Mouse (Mus musculus): ENCODE measurements around the gene Jakmip3. TPM values are rescaled to one million over a fixed set of nuclear protein-coding genes. Genes with fewer than 3 reads are reported as not detected.

Gene Jakmip3
- polyA plus RNA-seq (2014; fragmentation: Nextera tagmentation; extraction: Ambion mirVana): 2.7 and 3.5 TPM in 2 replicates

DNA sequence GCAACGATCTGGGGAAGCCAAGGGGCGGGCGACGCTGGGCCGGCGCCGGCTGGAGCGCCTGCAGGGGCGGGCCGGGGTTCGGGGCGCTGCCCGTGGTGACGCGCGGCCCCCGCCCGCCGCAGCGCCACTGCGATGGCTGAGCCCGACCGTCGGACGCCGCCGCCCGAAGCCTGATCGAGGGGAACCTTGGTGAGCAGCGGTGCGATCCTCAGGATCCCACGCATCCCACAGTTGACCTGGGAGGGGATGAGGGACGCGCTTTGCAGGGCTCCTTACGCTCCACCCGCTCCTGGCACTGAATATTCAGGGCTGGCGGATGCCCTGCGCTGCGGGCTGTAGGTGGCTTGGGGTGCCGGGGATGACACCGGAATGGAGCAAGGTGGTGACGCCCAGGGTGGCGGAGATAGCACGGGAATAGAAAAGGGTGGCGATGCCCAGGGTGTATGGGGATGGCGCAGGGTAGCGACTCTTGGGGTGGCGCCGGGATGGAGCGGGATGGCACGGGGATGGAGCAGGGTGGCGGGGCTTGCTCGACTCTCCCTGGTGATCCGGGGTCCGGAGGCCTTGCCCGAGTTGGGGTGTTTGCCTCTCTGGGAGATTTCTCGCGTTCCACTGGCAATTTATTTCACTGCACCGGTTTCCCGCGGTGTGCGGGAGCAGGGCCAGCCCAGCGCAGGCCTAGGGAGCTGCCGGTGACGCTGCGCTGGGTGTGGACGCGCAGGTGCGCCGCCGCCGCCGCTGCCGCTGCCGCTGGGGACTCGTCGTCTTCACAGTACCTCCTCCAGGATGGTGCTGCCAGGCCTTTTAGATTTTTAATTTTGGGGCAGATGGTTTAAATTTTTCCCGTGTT, at the start of gene Jakmip3:
Gene Jakmip3, plus strand, starts transcription at position 119 of the 850 bp plus-strand sequence.
- Histone ChIP-seq H3K9me3 (ENCODE audit: control insufficient read depth, low read length) (no peaks in the 10 kb centered on the region), H3K27me3 (ENCODE audit: control insufficient read depth, insufficient read depth, low read length) (peaks cover 41% of the 10 kb centered on the region), H3K4me3 (ENCODE audit: low read depth, low read length) (peak within 1 kb of the TSS; percentile 44), H3K36me3 (ENCODE audit: control insufficient read depth, insufficient read depth, low read length) (no peaks in the 10 kb centered on the region), H3K9ac (ENCODE audit: low read length) (peak within 1 kb of the TSS; percentile 32; the same call in 1 of the 2 replicates), H3K27ac (ENCODE audit: low read depth, low read length) (no peak within 1 kb of the TSS), H3K4me1 (ENCODE audit: control insufficient read depth, insufficient read depth, low read length) (no peaks in the 10 kb centered on the region), H3K4me2 (ENCODE audit: low read depth) (peak within 1 kb of the TSS; percentile 75)
- under 1% methylated on average over 76 of the region's 78 CpGs for WGBS
- no peak for ATAC-seq (ENCODE audit: insufficient read depth, low FRiP score, low TSS enrichment)
- DNase-seq (ENCODE audit: low spot score): peak; percentile 28

DNA sequence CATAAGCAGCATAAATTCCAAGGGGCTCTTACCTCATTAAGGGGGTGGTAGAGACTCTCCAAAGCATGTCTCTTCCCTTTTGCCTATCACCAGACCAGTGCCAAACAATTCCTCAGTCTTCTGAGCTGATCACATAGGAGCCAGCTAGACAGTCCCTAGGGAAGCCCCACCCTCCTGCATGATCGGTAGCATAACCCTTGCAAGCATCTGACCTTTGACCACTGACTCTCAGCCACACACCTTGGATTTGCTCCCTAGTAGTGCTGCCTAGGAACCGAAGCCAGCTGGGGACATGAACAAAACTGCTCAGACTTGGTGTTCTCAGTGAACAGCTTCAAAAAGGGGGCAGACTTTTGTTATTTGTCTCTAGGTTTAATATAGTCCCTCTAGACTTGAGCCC, 42.4 kb upstream of the Jakmip3 start:
- Histone ChIP-seq H3K9me3 (ENCODE audit: control insufficient read depth, low read length) (no peaks in the 10 kb centered on the region), H3K27me3 (ENCODE audit: control insufficient read depth, insufficient read depth, low read length) (no peaks in the 10 kb centered on the region), H3K27ac (ENCODE audit: low read depth, low read length) (no peak overlapping the region), H3K4me1 (ENCODE audit: control insufficient read depth, insufficient read depth, low read length) (no peaks in the 10 kb centered on the region), H3K36me3 (ENCODE audit: control insufficient read depth, insufficient read depth, low read length) (no peaks in the 10 kb centered on the region; the same call in 1 of the 2 replicates), H3K9ac (ENCODE audit: low read length) (no peak overlapping the region), H3K4me3 (ENCODE audit: low read depth, low read length) (no peak overlapping the region), H3K4me2 (ENCODE audit: low read depth) (no peak overlapping the region)
- ATAC-seq (ENCODE audit: insufficient read depth, low FRiP score, low TSS enrichment) (no peak), DNase-seq (ENCODE audit: low spot score) (no peak)
- 80% methylated on average over 2 of the region's 2 CpGs for WGBS

DNA sequence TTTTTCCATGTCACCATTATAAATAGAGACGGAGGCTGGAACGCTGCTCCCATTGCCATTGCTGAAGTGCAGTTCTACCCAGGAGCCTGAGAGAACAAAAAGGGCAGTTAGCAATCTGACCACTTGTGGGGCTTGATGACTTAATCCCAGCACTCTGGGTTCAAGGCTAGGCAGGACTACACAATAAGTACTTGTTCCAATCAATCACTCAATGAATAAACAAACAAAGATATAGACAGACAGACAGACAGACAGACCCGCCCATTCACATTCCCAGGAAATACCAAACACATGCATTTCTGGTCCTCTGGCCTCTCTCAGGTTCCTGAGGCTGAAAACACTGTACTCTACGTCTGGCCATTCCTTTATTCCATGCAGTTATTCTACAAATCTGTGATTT, 41.8 kb upstream of the Jakmip3 start:
- H3K36me3 ChIP-seq (ENCODE audit: control insufficient read depth, insufficient read depth, low read length): no peaks in the 10 kb centered on the region; the same call in 1 of the 2 replicates
- ATAC-seq (ENCODE audit: insufficient read depth, low FRiP score, low TSS enrichment): no peak

DNA sequence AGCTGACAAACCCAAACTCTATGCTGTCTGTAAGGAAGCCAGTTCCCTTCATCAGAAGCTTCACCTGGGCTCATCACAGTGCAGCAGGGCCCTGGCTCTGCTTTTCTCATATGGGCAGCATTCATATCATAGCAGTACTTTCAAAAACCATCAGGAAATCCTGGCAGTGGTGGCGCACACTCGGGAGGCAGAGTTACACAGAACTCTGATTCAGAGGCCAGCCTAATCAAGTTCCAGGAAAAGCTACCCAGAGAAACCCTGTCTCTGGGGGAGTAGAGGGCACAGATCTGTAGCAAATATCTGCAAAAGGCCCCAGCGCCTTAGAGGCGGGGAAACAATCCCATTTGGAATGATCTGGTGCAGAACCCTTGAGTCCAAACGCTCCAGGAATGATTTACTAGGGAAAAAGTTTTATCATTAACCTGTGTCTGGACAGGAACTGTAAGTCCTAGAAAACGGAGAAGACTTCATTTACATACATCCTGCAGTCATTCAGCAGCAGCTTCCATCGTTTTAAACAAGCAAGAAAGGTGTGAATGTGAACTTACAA, 36.6 kb upstream of the Jakmip3 start:
- no peak for DNase-seq (ENCODE audit: low spot score)
- ATAC-seq (ENCODE audit: insufficient read depth, low FRiP score, low TSS enrichment): no peak
- 76% methylated on average over 7 of the region's 7 CpGs for WGBS

More for the DNA sequence above, 41.8 kb upstream of the Jakmip3 start:
- Histone ChIP-seq H3K27me3 (ENCODE audit: control insufficient read depth, insufficient read depth, low read length) (no peaks in the 10 kb centered on the region), H3K4me3 (ENCODE audit: low read depth, low read length) (no peak overlapping the region), H3K4me1 (ENCODE audit: control insufficient read depth, insufficient read depth, low read length) (no peaks in the 10 kb centered on the region), H3K4me2 (ENCODE audit: low read depth) (no peak overlapping the region), H3K9me3 (ENCODE audit: control insufficient read depth, low read length) (no peaks in the 10 kb centered on the region), H3K9ac (ENCODE audit: low read length) (no peak overlapping the region), H3K27ac (ENCODE audit: low read depth, low read length) (no peak overlapping the region)
- WGBS: 87% methylated on average over 4 of the region's 4 CpGs
- no peak for DNase-seq (ENCODE audit: low spot score)

DNA sequence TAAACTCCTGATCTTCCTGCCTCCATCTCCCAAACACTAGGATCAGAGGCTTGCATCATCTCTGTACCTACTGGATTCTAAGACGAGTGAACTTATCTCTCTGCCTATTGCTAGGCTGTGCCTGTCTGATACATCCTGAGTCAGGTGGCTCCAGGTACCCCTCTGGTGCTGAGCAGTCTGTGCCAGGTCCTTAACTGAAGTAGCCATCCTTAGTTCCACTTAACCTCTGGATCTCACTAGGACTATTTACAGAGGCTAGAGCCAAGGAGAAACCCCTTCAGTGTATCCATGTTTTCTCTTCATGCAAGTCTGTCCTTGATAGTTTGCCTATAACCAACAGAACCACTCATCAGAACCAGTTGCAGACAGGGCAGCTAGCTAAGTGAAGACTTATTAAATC, 34.1 kb upstream of the Jakmip3 start:
- WGBS: 77% methylated on average over 1 of the region's 1 CpGs
- no peak overlapping the region for H3K4me3 ChIP-seq (ENCODE audit: low read depth, low read length)
- H3K27me3 ChIP-seq (ENCODE audit: control insufficient read depth, insufficient read depth, low read length): no peaks in the 10 kb centered on the region
- ATAC-seq (ENCODE audit: insufficient read depth, low FRiP score, low TSS enrichment) (no peak), DNase-seq (ENCODE audit: low spot score) (no peak)
- no peak overlapping the region for H3K9ac ChIP-seq (ENCODE audit: low read length)
- H3K9me3 ChIP-seq (ENCODE audit: control insufficient read depth, low read length): no peaks in the 10 kb centered on the region
- H3K27ac ChIP-seq (ENCODE audit: low read depth, low read length): no peak overlapping the region
- H3K36me3 ChIP-seq (ENCODE audit: control insufficient read depth, insufficient read depth, low read length): no peaks in the 10 kb centered on the region
- H3K4me1 ChIP-seq (ENCODE audit: control insufficient read depth, insufficient read depth, low read length): peaks cover 3% of the 10 kb centered on the region; the same call in 1 of the 2 replicates
- H3K4me2 ChIP-seq (ENCODE audit: low read depth): 0 out of 2 replicates have a peak overlapping the region, but pooled peaks have one; percentile 18

More for the DNA sequence above, 36.6 kb upstream of the Jakmip3 start:
- H3K27ac ChIP-seq (ENCODE audit: low read depth, low read length): no peak overlapping the region
- no peaks in the 10 kb centered on the region for H3K9me3 ChIP-seq (ENCODE audit: control insufficient read depth, low read length)
- no peak overlapping the region for H3K4me2 ChIP-seq (ENCODE audit: low read depth)
- peaks cover 3% of the 10 kb centered on the region; the same call in 1 of the 2 replicates for H3K4me1 ChIP-seq (ENCODE audit: control insufficient read depth, insufficient read depth, low read length)
- H3K4me3 ChIP-seq (ENCODE audit: low read depth, low read length): no peak overlapping the region
- H3K27me3 ChIP-seq (ENCODE audit: control insufficient read depth, insufficient read depth, low read length): no peaks in the 10 kb centered on the region
- H3K36me3 ChIP-seq (ENCODE audit: control insufficient read depth, insufficient read depth, low read length): no peaks in the 10 kb centered on the region
- H3K9ac ChIP-seq (ENCODE audit: low read length): no peak overlapping the region

DNA sequence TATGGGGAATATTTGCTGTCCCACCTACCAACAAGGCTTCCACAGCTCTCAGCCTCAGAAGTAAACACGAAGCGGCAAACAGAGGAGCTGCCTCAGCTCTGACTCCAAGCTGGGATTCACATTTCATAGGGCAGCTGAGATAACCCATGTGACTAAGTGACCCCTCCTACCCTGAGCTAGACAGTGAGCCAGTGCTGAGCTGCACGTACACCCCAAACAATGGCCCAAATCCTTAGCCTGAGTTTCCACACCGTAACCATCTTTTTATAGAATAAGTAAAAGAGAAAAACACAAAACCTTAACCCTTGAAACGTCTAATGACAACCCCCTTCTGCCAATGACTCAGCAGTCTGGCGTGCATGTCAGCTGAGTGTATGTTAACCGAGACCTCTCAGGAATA, 33.5 kb upstream of the Jakmip3 start:
- no peak overlapping the region for H3K4me3 ChIP-seq (ENCODE audit: low read depth, low read length)
- peak; percentile 55 for DNase-seq (ENCODE audit: low spot score)
- no peaks in the 10 kb centered on the region for H3K36me3 ChIP-seq (ENCODE audit: control insufficient read depth, insufficient read depth, low read length)
- H3K4me1 ChIP-seq (ENCODE audit: control insufficient read depth, insufficient read depth, low read length): peaks cover 3% of the 10 kb centered on the region; the same call in 1 of the 2 replicates
- no peaks in the 10 kb centered on the region for H3K9me3 ChIP-seq (ENCODE audit: control insufficient read depth, low read length)
- ATAC-seq (ENCODE audit: insufficient read depth, low FRiP score, low TSS enrichment): no peak
- peak overlapping the region; percentile 18; the same call in 1 of the 2 replicates for H3K4me2 ChIP-seq (ENCODE audit: low read depth)
- WGBS: 14% methylated on average over 7 of the region's 7 CpGs
- H3K9ac ChIP-seq (ENCODE audit: low read length): no peak overlapping the region
- H3K27ac ChIP-seq (ENCODE audit: low read depth, low read length): no peak overlapping the region
- H3K27me3 ChIP-seq (ENCODE audit: control insufficient read depth, insufficient read depth, low read length): no peaks in the 10 kb centered on the region

DNA sequence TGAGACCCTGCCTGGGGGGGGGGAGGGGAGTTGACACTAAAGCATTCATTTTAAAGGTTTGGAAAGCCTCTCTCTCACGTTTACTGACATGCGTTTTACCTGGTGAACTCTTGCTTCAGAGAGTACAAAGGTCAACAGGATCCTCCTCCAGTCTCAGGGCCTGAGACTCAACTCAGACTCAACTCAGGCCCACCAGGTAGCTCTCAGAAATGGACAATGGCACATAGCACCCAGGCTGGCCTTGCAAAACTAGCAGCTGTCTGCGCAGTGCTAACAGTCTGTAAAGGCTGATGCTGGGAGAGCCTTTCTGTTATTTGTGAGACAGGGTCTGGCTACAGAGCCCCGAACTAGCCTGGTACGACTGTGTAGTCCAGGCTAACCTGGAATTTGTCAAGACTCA, 32.6 kb upstream of the Jakmip3 start:
- WGBS: 60% methylated on average over 5 of the region's 5 CpGs
- Histone ChIP-seq H3K36me3 (ENCODE audit: control insufficient read depth, insufficient read depth, low read length) (no peaks in the 10 kb centered on the region), H3K4me1 (ENCODE audit: control insufficient read depth, insufficient read depth, low read length) (peaks cover 3% of the 10 kb centered on the region; the same call in 1 of the 2 replicates), H3K4me2 (ENCODE audit: low read depth) (peak overlapping the region; percentile 20; the same call in 1 of the 2 replicates), H3K9me3 (ENCODE audit: control insufficient read depth, low read length) (no peaks in the 10 kb centered on the region), H3K27ac (ENCODE audit: low read depth, low read length) (no peak overlapping the region), H3K4me3 (ENCODE audit: low read depth, low read length) (no peak overlapping the region), H3K9ac (ENCODE audit: low read length) (no peak overlapping the region), H3K27me3 (ENCODE audit: control insufficient read depth, insufficient read depth, low read length) (no peaks in the 10 kb centered on the region)
- DNase-seq (ENCODE audit: low spot score): no peak
- ATAC-seq (ENCODE audit: insufficient read depth, low FRiP score, low TSS enrichment): no peak

DNA sequence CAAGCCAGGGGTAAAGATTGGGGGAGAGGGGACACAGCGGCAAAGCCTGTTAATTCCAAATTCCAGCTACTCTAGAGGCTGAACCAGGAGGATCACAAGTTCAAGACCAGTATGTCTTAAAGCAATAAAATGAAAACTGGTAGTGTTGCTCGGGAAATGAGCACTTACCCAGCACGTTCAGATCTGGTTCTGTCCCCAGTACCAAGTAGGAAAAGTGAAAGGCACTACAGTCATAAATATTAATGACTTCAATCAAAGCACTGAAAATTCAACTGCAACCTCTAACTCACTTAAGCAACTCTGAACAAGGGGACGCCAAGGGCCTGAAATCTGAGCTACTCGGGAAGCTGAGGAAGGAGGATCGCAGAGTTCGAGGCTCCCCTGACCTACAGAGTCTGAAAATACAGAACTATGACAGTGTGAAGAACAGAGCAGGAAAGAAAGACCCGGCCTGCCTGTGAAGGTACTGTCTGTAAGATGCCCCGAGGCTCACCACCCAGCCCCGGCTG, 31.7 kb upstream of the Jakmip3 start:
- DNase-seq (ENCODE audit: low spot score) (no peak), ATAC-seq (ENCODE audit: insufficient read depth, low FRiP score, low TSS enrichment) (no peak)
- peak overlapping the region; percentile 83 for H3K9ac ChIP-seq (ENCODE audit: low read length)
- H3K27ac ChIP-seq (ENCODE audit: low read depth, low read length): peak overlapping the region; percentile 35; the same call in 1 of the 2 replicates
- H3K4me3 ChIP-seq (ENCODE audit: low read depth, low read length): peak overlapping the region; percentile 72
- H3K36me3 ChIP-seq (ENCODE audit: control insufficient read depth, insufficient read depth, low read length): no peaks in the 10 kb centered on the region
- peaks cover 3% of the 10 kb centered on the region; the same call in 1 of the 2 replicates for H3K4me1 ChIP-seq (ENCODE audit: control insufficient read depth, insufficient read depth, low read length)
- H3K27me3 ChIP-seq (ENCODE audit: control insufficient read depth, insufficient read depth, low read length): no peaks in the 10 kb centered on the region
- WGBS: 3% methylated on average over 10 of the region's 10 CpGs
- peak overlapping the region; percentile 86 for H3K4me2 ChIP-seq (ENCODE audit: low read depth)
- H3K9me3 ChIP-seq (ENCODE audit: control insufficient read depth, low read length): no peaks in the 10 kb centered on the region

Data from neural tube, embryonic 11.5 days (tissue).